Mouse (Mus musculus) frontal cortex, postnatal 10 days (tissue): Measurements from ENCODE around the gene Pbx3.
A peak's percentile ranks its signal among the peaks of the same experiment; 100 is the strongest.

Source experiments
- DNase-seq, 2 experiments: peaks; one replicate each; pipeline ENCODE4 v3.0.0; 2022; ENCODE audit warnings: low spot score in 2 of 2, mixed read lengths in 1 of 2

Gene Pbx3

GRCm38 (mm10) chr2:34298202-34298601 lies 74.7 kb downstream of the Pbx3 start:
- DNase-seq, result no peak

GRCm38 (mm10) chr2:34289726-34290125 lies 83.2 kb downstream of the Pbx3 start:
- DNase-seq, result no peak

GRCm38 (mm10) chr2:34284239-34284638 lies 88.7 kb downstream of the Pbx3 start:
- no peak for DNase-seq

- DNase-seq, result no peak
These were observed 91.9 kb downstream of the Pbx3 start for GRCm38 (mm10) chr2:34280996-34281395.

GRCm38 (mm10) chr2:34279726-34280125 lies 93.2 kb downstream of the Pbx3 start:
- no peak for DNase-seq

- no peak for DNase-seq
These were observed 97.2 kb downstream of the Pbx3 start for GRCm38 (mm10) chr2:34275630-34276193.

GRCm38 (mm10) chr2:34262046-34262445 lies 110.9 kb downstream of the Pbx3 start:
- DNase-seq, result no peak

GRCm38 (mm10) chr2:34260653-34261076 lies 112.3 kb downstream of the Pbx3 start:
- no peak for DNase-seq

GRCm38 (mm10) chr2:34258256-34258655 lies 114.7 kb downstream of the Pbx3 start:
- no peak for DNase-seq

GRCm38 (mm10) chr2:34257611-34258010 lies 115.3 kb downstream of the Pbx3 start:
- DNase-seq, result no peak

GRCm38 (mm10) chr2:34256000-34256553 lies 116.9 kb downstream of the Pbx3 start:
- no peak for DNase-seq

- no peak for DNase-seq
These were observed 119.3 kb downstream of the Pbx3 start for GRCm38 (mm10) chr2:34253627-34254026.

GRCm38 (mm10) chr2:34253111-34253510 lies 119.8 kb downstream of the Pbx3 start:
- DNase-seq, result no peak

GRCm38 (mm10) chr2:34252286-34252685 lies 120.7 kb downstream of the Pbx3 start:
- DNase-seq, result no peak

- no peak for DNase-seq
These were observed 122.8 kb downstream of the Pbx3 start for GRCm38 (mm10) chr2:34249961-34250658.

- peak; percentile 16 to 43 for DNase-seq
These were observed 123.6 kb downstream of the Pbx3 start for GRCm38 (mm10) chr2:34249141-34249960.

- DNase-seq, result no peak
These were observed 132.1 kb downstream of the Pbx3 start for GRCm38 (mm10) chr2:34240885-34241284.

GRCm38 (mm10) chr2:34239315-34239858 lies 133.6 kb downstream of the Pbx3 start:
- no peak for DNase-seq

- DNase-seq, result no peak
These were observed 137.4 kb downstream of the Pbx3 start for GRCm38 (mm10) chr2:34235467-34236075.

- no peak for DNase-seq
These were observed 138.7 kb downstream of the Pbx3 start for GRCm38 (mm10) chr2:34234274-34234673.

GRCm38 (mm10) chr2:34233271-34233670 lies 139.7 kb downstream of the Pbx3 start:
- DNase-seq, result no peak

GRCm38 (mm10) chr2:34227688-34228087 lies 145.3 kb downstream of the Pbx3 start:
- no peak for DNase-seq
